Mouse (Mus musculus) forebrain, embryonic 15.5 days (tissue): ENCODE measurements around the gene Xpo5. TPM values are rescaled to one million over a fixed set of nuclear protein-coding genes. Genes with fewer than 3 reads are reported as not detected.

Source experiments
- ATAC-seq: fragments of 200-750 bp; cut with Nextera tagmentation; replicated peaks from 2 replicates; pipeline ENCODE4 v1.8.0; 2017; ENCODE audit warnings: mild to moderate bottlenecking, moderate TSS enrichment, moderate library complexity
- H3K27ac ChIP-seq: fragments of 300-500 bp; sonication (generic); replicated peaks from 2 replicates; pipeline ENCODE4 v1.5.1; 2015; ENCODE audit warnings: mild to moderate bottlenecking, inconsistent platforms
- H3K27me3 ChIP-seq: fragments of 300-500 bp; sonication (generic); 2 replicates; pipeline ENCODE4 v1.6.1; 2015; ENCODE audit warnings: inconsistent platforms
- H3K36me3 ChIP-seq: fragments of 300-500 bp; sonication (generic); 2 replicates; pipeline ENCODE4 v1.6.1; 2015; ENCODE audit warnings: mild to moderate bottlenecking, inconsistent platforms
- H3K4me1 ChIP-seq: fragments of 300-500 bp; sonication (generic); 2 replicates; pipeline ENCODE4 v1.6.1; 2015; ENCODE audit warnings: inconsistent platforms
- H3K4me2 ChIP-seq: fragments of 300-500 bp; sonication (generic); replicated peaks from 2 replicates; pipeline ENCODE4 v1.6.1; 2015; ENCODE audit warnings: mild to moderate bottlenecking, inconsistent platforms
- H3K4me3 ChIP-seq: fragments of 300-500 bp; sonication (generic); 2 replicates; pipeline ENCODE4 v1.5.1; 2015; ENCODE audit warnings: mild to moderate bottlenecking, inconsistent platforms
- H3K9ac ChIP-seq: fragments of 300-500 bp; sonication (generic); replicated peaks from 2 replicates; pipeline ENCODE4 v1.6.1; 2015; ENCODE audit warnings: mild to moderate bottlenecking, inconsistent platforms
- H3K9me3 ChIP-seq: fragments of 300-500 bp; sonication (generic); 2 replicates; pipeline ENCODE4 v1.6.1; 2016; ENCODE audit warnings: inconsistent platforms
- WGBS: fragments of 180-500 bp; shearing (Covaris S2); methylation state at CpG from one replicate; pipeline ENCODE4 v1.1.7; 2015; ENCODE audit warnings: mixed read lengths; 5-methylcytosine and 5-hydroxymethylcytosine counted together
- microRNA counts: library from miRNA; unstranded; fragments of <30 nt; microRNA quantifications from one replicate; lab custom pipeline; 2016
- microRNA-seq: library from miRNA; unstranded; fragments of <30 nt; microRNA quantifications from one replicate; pipeline ENCODE4, GENCODE M21; 2016
- polyA plus RNA-seq: library from polyadenylated mRNA; unstranded; fragments of >200 nt; fragmentation: Nextera tagmentation; extraction: Ambion mirVana; gene quantifications from 2 replicates; pipeline ENCODE4 v1.2.1, GENCODE M21; 2015

Gene Xpo5
- polyA plus RNA-seq, 1 experiment from 2014 or later, result 42.4 TPM

GRCm38 (mm10) chr17:46278011-46278765 lies 75.6 kb downstream of the Xpo5 start:
- H3K9me3 ChIP-seq, result no peaks in the 10 kb centered on the region
- H3K9ac ChIP-seq, result no peak overlapping the region
- no peak overlapping the region for H3K4me2 ChIP-seq
- no peak overlapping the region for H3K4me3 ChIP-seq
- H3K36me3 ChIP-seq, result peaks cover 16% of the 10 kb centered on the region
- no peak for ATAC-seq
- H3K4me1 ChIP-seq, result peaks cover 22% of the 10 kb centered on the region
- WGBS, result 92% methylated on average over 12 of the region's 12 CpGs
- H3K27me3 ChIP-seq, result no peaks in the 10 kb centered on the region
- H3K27ac ChIP-seq, result no peak overlapping the region

DNA sequence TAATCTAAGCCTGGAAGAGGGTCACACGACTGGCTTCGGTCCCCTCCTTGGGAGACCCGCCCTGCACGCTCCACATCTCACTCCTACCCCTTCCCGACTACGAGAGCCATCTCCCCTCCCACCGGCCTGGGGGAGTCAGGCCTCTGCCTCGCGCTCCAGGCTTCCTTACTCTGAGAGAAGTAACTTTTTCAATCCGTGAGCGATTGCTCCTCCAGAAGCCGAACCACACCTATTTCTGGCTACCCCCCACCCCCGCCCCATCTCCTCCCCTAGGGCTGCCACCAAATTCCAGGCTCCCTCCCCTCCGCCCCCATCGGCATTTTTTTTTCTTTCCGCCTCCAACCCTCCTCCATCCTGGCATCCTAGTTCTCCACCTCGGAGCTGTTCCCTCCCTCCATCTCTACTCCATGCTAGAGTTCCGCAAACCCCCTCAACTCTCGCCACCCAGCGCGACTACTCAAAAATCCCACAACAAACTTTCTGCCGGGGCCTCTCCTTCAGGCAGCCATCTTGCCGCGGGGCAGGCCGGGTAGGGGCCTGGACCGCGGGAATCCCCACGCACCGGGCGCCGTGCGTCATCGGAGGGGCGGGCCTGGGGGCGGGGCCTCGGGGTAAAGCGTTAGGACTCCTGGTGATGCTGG lies 80.0 kb downstream of the Xpo5 start, which contains the start of gene Tjap1:
Gene Tjap1, minus strand, starts transcription at position 544 of the 641 bp plus-strand sequence.
- H3K4me1 ChIP-seq, result peaks cover 24% of the 10 kb centered on the region
- H3K27ac ChIP-seq, result peak within 1 kb of the TSS; percentile 75
- H3K36me3 ChIP-seq, result peaks cover 15% of the 10 kb centered on the region
- ATAC-seq, result peak; percentile 99
- no peaks in the 10 kb centered on the region for H3K9me3 ChIP-seq
- WGBS, result under 1% methylated on average over 37 of the region's 37 CpGs
- no peaks in the 10 kb centered on the region for H3K27me3 ChIP-seq
- peak within 1 kb of the TSS; percentile 98 for H3K4me2 ChIP-seq
- H3K4me3 ChIP-seq, result peak within 1 kb of the TSS; percentile 67
- H3K9ac ChIP-seq, result peak within 1 kb of the TSS; percentile 66

DNA sequence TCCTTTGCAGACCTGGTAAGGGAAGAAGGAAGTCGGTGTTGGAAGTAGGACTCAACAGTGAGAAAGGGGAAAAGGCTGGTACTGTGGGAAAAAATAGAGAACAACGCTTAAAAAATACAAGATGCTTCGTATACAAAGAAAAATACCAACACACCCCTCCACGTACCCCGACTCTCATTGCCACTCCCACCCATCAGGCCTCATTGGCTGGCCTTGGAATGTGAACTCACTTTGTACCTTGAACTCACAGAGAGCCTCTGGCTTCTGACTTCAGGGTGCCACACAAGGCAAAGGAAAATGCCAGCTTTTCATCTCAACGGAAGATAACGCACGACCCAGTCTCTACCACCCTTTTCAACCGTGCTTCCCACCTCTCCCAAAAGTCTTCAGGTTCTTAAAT lies 80.6 kb downstream of the Xpo5 start:
- no peaks in the 10 kb centered on the region for H3K27me3 ChIP-seq
- whole genome bisulfite sequencing, result 23% methylated on average over 9 of the region's 9 CpGs
- peak overlapping the region; percentile 66 for H3K9ac ChIP-seq
- peaks cover 12% of the 10 kb centered on the region; the same call in 1 of the 2 replicates for H3K36me3 ChIP-seq
- peak; percentile 75 for ATAC-seq
- peak overlapping the region; percentile 98 for H3K4me2 ChIP-seq
- peak overlapping the region; percentile 67 for H3K4me3 ChIP-seq
- peaks cover 24% of the 10 kb centered on the region for H3K4me1 ChIP-seq
- peak overlapping the region; percentile 75 for H3K27ac ChIP-seq
- H3K9me3 ChIP-seq, result no peaks in the 10 kb centered on the region

GRCm38 (mm10) chr17:46283911-46284310 lies 81.3 kb downstream of the Xpo5 start:
- Histone ChIP-seq H3K36me3 (peaks cover 9% of the 10 kb centered on the region; the same call in 1 of the 2 replicates), H3K4me2 (no peak overlapping the region), H3K4me1 (peaks cover 24% of the 10 kb centered on the region), H3K27ac (no peak overlapping the region), H3K4me3 (no peak overlapping the region), H3K9me3 (no peaks in the 10 kb centered on the region), H3K9ac (no peak overlapping the region), H3K27me3 (no peaks in the 10 kb centered on the region)
- WGBS, result 87% methylated on average over 8 of the region's 8 CpGs
- no peak for ATAC-seq

DNA sequence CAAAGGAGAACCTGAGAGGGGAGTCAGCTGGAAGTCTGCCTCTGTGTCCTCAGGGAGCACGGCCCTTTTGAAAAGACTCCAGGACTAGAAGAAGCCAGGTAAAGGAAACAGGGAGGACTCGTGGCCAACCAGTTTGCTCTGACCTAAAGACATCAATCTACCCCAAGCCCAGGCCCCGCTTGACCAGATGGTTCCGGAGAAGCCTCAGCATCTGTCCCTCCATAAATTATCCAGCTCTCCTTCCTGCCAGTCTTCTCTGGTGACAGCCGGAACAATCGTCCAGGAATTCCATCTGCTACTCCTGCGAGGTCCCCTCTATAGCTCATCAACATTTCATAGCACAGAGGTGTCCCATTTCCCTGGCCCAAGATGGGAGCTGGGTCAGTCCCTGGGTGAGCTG lies 82.1 kb downstream of the Xpo5 start:
- 70% methylated on average over 7 of the region's 7 CpGs for WGBS

DNA sequence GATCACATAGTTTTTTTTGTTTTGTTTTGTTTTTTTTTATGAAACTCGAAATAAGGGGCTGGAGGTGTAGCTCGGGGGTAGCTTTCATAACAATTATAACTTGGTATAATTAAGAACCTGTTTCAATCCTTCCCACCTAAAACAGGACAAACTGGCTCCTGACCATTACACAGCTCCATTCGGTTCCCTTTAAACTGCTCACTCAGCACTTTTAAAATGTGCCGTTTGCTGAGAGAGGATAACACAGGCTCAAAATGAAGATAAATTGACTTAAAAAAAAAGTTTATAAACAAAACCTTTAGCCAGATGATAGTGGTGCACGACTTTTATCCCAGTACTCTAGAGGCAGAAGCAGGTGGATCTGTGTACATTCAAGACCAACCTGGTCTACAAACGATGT lies 82.8 kb downstream of the Xpo5 start:
- Histone ChIP-seq H3K27ac (no peak overlapping the region), H3K4me2 (no peak overlapping the region), H3K9me3 (no peaks in the 10 kb centered on the region), H3K36me3 (no peaks in the 10 kb centered on the region), H3K4me3 (no peak overlapping the region), H3K4me1 (peaks cover 24% of the 10 kb centered on the region), H3K9ac (no peak overlapping the region; the same call in 1 of the 2 replicates), H3K27me3 (no peaks in the 10 kb centered on the region)
- 75% methylated on average over 6 of the region's 6 CpGs for WGBS
- ATAC-seq, result no peak

More for the DNA sequence above, 82.1 kb downstream of the Xpo5 start:
- H3K27me3 ChIP-seq, result no peaks in the 10 kb centered on the region
- H3K36me3 ChIP-seq, result 0 out of 2 replicates have a peak, but pooled peaks cover 4% of the 10 kb centered on the region
- no peak overlapping the region for H3K9ac ChIP-seq
- H3K4me2 ChIP-seq, result no peak overlapping the region
- H3K4me3 ChIP-seq, result no peak overlapping the region
- no peaks in the 10 kb centered on the region for H3K9me3 ChIP-seq
- peaks cover 24% of the 10 kb centered on the region for H3K4me1 ChIP-seq
- no peak for ATAC-seq
- no peak overlapping the region for H3K27ac ChIP-seq

GRCm38 (mm10) chr17:46287678-46288095 lies 85.1 kb downstream of the Xpo5 start:
- Histone ChIP-seq H3K27me3 (peaks cover 5% of the 10 kb centered on the region; the same call in 1 of the 2 replicates), H3K27ac (no peak overlapping the region), H3K4me2 (no peak overlapping the region), H3K4me3 (no peak overlapping the region), H3K36me3 (no peaks in the 10 kb centered on the region), H3K9me3 (no peaks in the 10 kb centered on the region), H3K9ac (no peak overlapping the region), H3K4me1 (peaks cover 6% of the 10 kb centered on the region)
- ATAC-seq, result no peak
- WGBS, result 76% methylated on average over 11 of the region's 11 CpGs

MicroRNAs encoded within 50 kb of the gene (microRNA counts, 519-probe panel; counts per million panel counts)
- microRNA mmu-miR-693-3p (lab: Ali Mortazavi, UCI) (not detected), microRNA mmu-miR-693-5p (lab: Ali Mortazavi, UCI) (not detected)

Small RNAs within 50 kb of the gene (microRNA-seq; reads per million reads assigned to microRNA genes)
- 0.66 reads per million for gene Mir693

Other genes with a start within 250 kb of the Xpo5 start
- 3.1 and 3.6 TPM in 2 replicates for gene Vegfa, start 170.4 kb upstream of the Xpo5 start, polyA plus RNA-seq
- gene Mrps18a, start 91.8 kb upstream of the Xpo5 start, polyA plus RNA-seq, result 129 and 134 TPM in 2 replicates
- 37.2 and 45.7 TPM in 2 replicates for gene Rsph9, start 58.6 kb upstream of the Xpo5 start, polyA plus RNA-seq
- 27.0 and 28.9 TPM in 2 replicates for gene Mad2l1bp, start 49.2 kb upstream of the Xpo5 start, polyA plus RNA-seq
- 41.4 and 45.4 TPM in 2 replicates for gene Gtpbp2, start 41.8 kb upstream of the Xpo5 start, polyA plus RNA-seq
- gene Polh, start 137 bp upstream of the Xpo5 start, polyA plus RNA-seq, result 8.5 and 9.9 TPM in 2 replicates
- 89.5 and 97.2 TPM in 2 replicates for gene Polr1c, start 45.3 kb downstream of the Xpo5 start, polyA plus RNA-seq
- 91.5 and 93.8 TPM in 2 replicates for gene Yipf3, start 45.3 kb downstream of the Xpo5 start, polyA plus RNA-seq
- 10.0 and 12.0 TPM in 2 replicates for gene Lrrc73, start 50.7 kb downstream of the Xpo5 start, polyA plus RNA-seq
- gene Tjap1, start 80.2 kb downstream of the Xpo5 start, polyA plus RNA-seq, result 31.5 and 37.1 TPM in 2 replicates
- 7.2 and 9.2 TPM in 2 replicates for gene Dlk2, start 94.6 kb downstream of the Xpo5 start, polyA plus RNA-seq
- 6.6 and 8.1 TPM in 2 replicates for gene Abcc10, start 125.6 kb downstream of the Xpo5 start, polyA plus RNA-seq
- 12.8 and 13.5 TPM in 2 replicates for gene Zfp318, start 180.9 kb downstream of the Xpo5 start, polyA plus RNA-seq
- gene Crip3, start 226.1 kb downstream of the Xpo5 start, polyA plus RNA-seq, result 1.1 and 1.2 TPM in 2 replicates
- gene Slc22a7, start 235.7 kb downstream of the Xpo5 start, polyA plus RNA-seq, result 0.11 and 0.15 TPM in 2 replicates